Mouse (Mus musculus) stomach, embryonic 15.5 days (tissue): Measurements from ENCODE around the gene Syn2. TPM values are rescaled to one million over a fixed set of nuclear protein-coding genes. Genes with fewer than 3 reads are reported as not detected.

Experiments
- ATAC-seq: fragments of 200-750 bp; cut with Nextera tagmentation; 2 replicates; pipeline ENCODE4 v1.8.0; 2017; ENCODE audit warnings: low read depth, moderate number of reproducible peaks, moderate TSS enrichment; ENCODE audit not compliant: insufficient read depth, low FRiP score
- H3K27ac ChIP-seq: fragments of 300-500 bp; sonication (generic); 2 replicates; pipeline ENCODE4 v1.5.1; 2015; ENCODE audit warnings: mild to moderate bottlenecking, inconsistent platforms
- H3K27me3 ChIP-seq: fragments of 300-500 bp; sonication (generic); replicated peaks from 2 replicates; pipeline ENCODE4 v1.6.1; 2015; ENCODE audit warnings: inconsistent platforms
- H3K36me3 ChIP-seq: fragments of 300-500 bp; sonication (generic); 2 replicates; pipeline ENCODE4 v1.6.1; 2015; ENCODE audit warnings: inconsistent platforms
- H3K4me1 ChIP-seq: fragments of 300-500 bp; sonication (generic); 2 replicates; pipeline ENCODE4 v1.6.1; 2015; ENCODE audit warnings: inconsistent platforms
- H3K4me2 ChIP-seq: fragments of 300-500 bp; sonication (generic); 2 replicates; pipeline ENCODE4 v1.6.1; 2015; ENCODE audit warnings: mild to moderate bottlenecking, inconsistent platforms
- H3K4me3 ChIP-seq: fragments of 300-500 bp; sonication (generic); replicated peaks from 2 replicates; pipeline ENCODE4 v1.5.1; 2015; ENCODE audit warnings: inconsistent platforms
- H3K9ac ChIP-seq: fragments of 300-500 bp; sonication (generic); 2 replicates; pipeline ENCODE4 v1.6.1; 2015; ENCODE audit warnings: inconsistent platforms
- H3K9me3 ChIP-seq: fragments of 300-500 bp; sonication (generic); 2 replicates; pipeline ENCODE4 v1.6.1; 2016; ENCODE audit warnings: inconsistent platforms
- WGBS: fragments of 180-500 bp; shearing (Covaris S2); methylation state at CpG from one replicate; pipeline ENCODE4 v1.1.7; 2015; 5-methylcytosine and 5-hydroxymethylcytosine counted together
- polyA plus RNA-seq: library from polyadenylated mRNA; unstranded; fragments of >200 nt; fragmentation: Nextera tagmentation; extraction: Ambion mirVana; gene quantifications from 2 replicates; pipeline ENCODE4 v1.2.1, GENCODE M21; 2015

Gene Syn2
- polyA plus RNA-seq, 1 experiment from 2014 or later = 4.0 TPM

DNA sequence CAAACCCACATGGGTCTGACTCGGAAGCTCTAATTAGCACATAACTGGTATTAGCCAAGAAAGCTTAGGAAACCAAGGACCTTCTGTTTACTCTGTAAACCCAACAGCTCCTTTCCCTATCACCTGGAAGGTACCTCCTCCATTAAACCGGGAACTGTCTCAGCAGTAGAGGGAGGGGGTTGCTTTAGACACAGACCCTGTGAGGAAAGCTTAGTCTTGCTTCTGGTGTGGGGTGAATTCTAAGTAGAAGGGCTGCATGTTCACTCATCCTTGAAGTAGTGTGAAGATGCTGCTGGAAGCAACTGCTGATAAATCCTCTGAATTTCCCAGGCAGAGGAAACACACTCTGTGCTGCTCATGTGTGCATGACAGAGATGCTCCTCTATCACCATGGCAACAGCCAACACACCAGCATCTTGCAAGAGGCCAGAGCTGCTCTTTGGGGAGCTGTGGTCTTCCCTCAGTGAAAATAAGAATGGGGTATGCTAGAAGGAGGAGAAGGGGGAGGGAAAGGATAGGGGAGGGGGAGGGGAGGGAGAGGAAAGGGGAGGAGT lies 8.4 kb upstream of the Syn2 start:
- H3K27me3 ChIP-seq = no peaks in the 10 kb centered on the region
- no peak overlapping the region for H3K4me2 ChIP-seq
- H3K4me3 ChIP-seq = no peak overlapping the region
- H3K4me1 ChIP-seq = no peaks in the 10 kb centered on the region
- no peaks in the 10 kb centered on the region for H3K9me3 ChIP-seq
- ATAC-seq = no peak
- 28% methylated on average over 2 of the region's 2 CpGs for WGBS
- H3K9ac ChIP-seq = no peak overlapping the region
- H3K27ac ChIP-seq = no peak overlapping the region; the same call in 1 of the 2 replicates
- H3K36me3 ChIP-seq = no peaks in the 10 kb centered on the region

DNA sequence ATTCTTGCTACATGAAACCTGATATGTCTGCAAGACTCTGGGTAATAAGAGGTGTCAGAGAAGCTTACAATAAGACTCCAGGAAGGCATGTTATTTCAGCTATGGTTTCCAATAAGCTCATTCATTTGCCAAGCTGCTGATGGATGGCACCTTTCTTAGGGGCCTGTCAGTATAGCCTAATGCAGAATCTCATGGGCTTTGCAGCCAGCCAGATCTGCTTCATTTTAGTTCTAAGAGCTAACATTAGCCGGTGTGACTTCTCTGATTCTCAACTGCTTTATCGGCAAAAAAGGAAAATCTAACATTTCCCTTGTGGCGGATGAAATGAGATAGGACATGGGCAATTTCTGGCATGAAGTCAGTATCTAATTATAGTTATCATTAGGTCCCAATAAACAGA lies 7.9 kb upstream of the Syn2 start:
- WGBS = 42% methylated on average over 3 of the region's 3 CpGs
- no peak for ATAC-seq
- no peak overlapping the region for H3K4me3 ChIP-seq
- H3K9ac ChIP-seq = no peak overlapping the region
- no peak overlapping the region for H3K4me2 ChIP-seq
- H3K27me3 ChIP-seq = no peaks in the 10 kb centered on the region
- no peaks in the 10 kb centered on the region for H3K9me3 ChIP-seq
- no peaks in the 10 kb centered on the region for H3K4me1 ChIP-seq
- H3K36me3 ChIP-seq = no peaks in the 10 kb centered on the region
- no peak overlapping the region for H3K27ac ChIP-seq

DNA sequence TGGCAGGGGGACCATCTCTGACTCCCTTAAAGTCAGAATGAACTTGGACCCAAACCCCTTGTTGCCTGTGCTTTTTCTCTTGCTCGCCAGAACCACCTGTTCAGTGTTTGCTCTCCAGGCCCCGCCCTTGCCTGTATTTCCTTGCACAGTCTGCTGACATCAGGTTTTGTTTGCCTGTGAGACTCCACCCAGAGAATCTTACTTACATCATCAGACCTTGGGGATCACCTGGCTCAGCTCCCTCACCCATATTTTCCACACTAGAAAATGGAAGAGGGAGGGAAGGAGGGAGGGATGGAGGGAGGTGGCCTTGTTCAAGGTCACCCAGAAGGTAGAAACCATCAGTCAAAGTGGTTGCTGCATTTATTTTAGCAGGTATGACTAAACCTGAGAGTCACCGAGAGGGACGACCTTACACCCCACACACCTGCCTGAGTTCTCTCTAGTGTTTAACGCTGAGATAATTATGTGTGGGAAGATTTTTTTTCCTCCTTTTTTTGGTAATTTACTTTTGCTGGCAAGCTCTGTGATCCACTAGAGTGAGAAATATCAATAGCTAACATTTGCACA lies 7.4 kb upstream of the Syn2 start:
- no peaks in the 10 kb centered on the region for H3K9me3 ChIP-seq
- H3K4me1 ChIP-seq = no peaks in the 10 kb centered on the region
- H3K36me3 ChIP-seq = no peaks in the 10 kb centered on the region
- no peak overlapping the region for H3K27ac ChIP-seq
- no peak overlapping the region for H3K4me3 ChIP-seq
- WGBS = 60% methylated on average over 5 of the region's 5 CpGs
- no peak overlapping the region for H3K4me2 ChIP-seq
- no peak overlapping the region for H3K9ac ChIP-seq
- no peaks in the 10 kb centered on the region for H3K27me3 ChIP-seq
- ATAC-seq = peak; percentile 58

DNA sequence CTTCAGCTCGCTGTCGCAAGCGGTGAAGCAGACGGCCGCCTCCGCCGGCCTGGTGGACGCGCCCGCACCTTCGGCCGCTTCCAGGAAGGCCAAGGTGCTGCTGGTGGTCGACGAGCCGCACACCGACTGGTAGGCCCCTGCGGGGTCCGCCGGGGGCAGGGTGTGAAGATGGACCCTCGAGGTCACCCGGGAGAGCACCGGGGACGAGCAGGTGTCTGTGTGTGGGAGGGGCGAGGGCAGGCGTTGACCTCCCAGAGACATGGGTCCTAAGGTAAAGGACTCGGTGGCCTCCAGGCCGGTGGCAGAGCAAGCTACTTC lies 589 bp downstream of the Syn2 start:
- Histone ChIP-seq H3K4me3 (peak overlapping the region; percentile 66), H3K27me3 (peaks cover 22% of the 10 kb centered on the region), H3K9me3 (no peaks in the 10 kb centered on the region), H3K9ac (0 out of 2 replicates have a peak overlapping the region, but pooled peaks have one; percentile 32), H3K27ac (no peak overlapping the region), H3K4me1 (peaks cover 11% of the 10 kb centered on the region), H3K4me2 (peak overlapping the region; percentile 98), H3K36me3 (no peaks in the 10 kb centered on the region)
- no peak for ATAC-seq
- 3% methylated on average over 26 of the region's 27 CpGs for WGBS

DNA sequence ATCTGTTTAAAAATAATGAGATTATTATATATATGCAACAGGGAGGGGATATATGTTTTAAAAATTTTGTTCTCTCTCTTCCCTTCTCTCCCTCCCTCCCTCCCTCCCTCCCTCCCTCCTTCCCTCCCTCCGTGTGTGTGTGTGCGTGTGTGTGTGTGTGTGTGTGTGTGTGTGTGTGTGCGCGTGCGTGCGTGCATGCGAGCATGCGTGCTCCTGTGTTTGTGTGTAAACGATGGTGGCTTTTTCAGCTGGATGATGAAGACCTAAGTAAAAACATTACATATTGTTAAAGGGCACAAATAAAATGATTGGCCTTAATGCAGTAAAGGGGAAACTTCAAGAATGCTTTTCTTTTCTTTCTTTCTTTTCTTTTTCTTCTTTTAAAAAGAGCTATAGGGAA lies 1.5 kb downstream of the Syn2 start:
- Histone ChIP-seq H3K4me3 (no peak overlapping the region), H3K9ac (no peak overlapping the region), H3K27me3 (peaks cover 22% of the 10 kb centered on the region), H3K4me1 (peaks cover 11% of the 10 kb centered on the region), H3K36me3 (no peaks in the 10 kb centered on the region), H3K27ac (no peak overlapping the region), H3K9me3 (no peaks in the 10 kb centered on the region), H3K4me2 (no peak overlapping the region)
- ATAC-seq = no peak
- 77% methylated on average over 8 of the region's 9 CpGs for WGBS

DNA sequence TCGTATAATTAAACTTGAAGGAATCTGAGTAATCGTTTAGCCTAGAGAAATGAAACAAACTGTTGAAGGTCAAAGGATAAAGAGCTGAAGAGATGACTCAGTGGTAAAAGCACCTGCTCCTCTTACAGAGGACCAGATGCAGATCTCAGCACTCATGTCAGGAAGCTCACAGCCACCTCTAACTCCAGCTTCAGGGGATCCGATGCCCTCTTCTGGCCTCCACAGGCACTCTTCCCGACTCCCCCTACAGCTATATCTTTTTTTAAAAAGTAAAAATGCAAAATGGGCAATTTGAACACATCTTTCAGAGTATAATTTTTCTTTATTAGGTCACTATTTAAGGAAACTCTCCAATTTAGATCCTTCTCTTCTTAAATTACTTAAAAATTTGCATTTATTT lies 6.7 kb downstream of the Syn2 start:
- no peak for ATAC-seq
- H3K9me3 ChIP-seq = no peaks in the 10 kb centered on the region

DNA sequence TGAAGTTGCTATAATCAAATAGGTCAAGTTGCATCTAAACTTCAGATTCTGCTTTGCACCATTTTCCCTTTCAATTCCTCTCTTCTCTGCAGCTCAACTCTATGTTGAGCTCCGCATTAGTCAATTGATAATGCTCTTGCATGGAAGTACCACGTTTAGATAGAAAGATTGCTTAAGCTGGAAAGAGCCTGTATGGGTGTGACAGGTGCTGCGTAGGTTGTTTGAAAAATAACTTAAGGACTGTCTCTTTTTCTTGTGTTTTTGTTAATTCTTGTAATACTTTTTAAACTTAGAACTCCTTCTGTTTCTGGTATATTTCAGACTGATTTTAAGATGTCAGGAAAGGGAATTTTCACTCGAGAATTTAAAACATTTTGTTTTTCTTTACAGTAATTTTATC lies 26.5 kb downstream of the Syn2 start:
- H3K27ac ChIP-seq = no peak overlapping the region
- WGBS = 60% methylated on average over 4 of the region's 4 CpGs
- H3K36me3 ChIP-seq = no peaks in the 10 kb centered on the region
- H3K9ac ChIP-seq = no peak overlapping the region
- H3K4me3 ChIP-seq = no peak overlapping the region
- no peaks in the 10 kb centered on the region for H3K9me3 ChIP-seq
- H3K4me1 ChIP-seq = no peaks in the 10 kb centered on the region
- no peaks in the 10 kb centered on the region for H3K27me3 ChIP-seq
- no peak overlapping the region for H3K4me2 ChIP-seq
- ATAC-seq = no peak

More for the DNA sequence above, 6.7 kb downstream of the Syn2 start:
- Histone ChIP-seq H3K27ac (no peak overlapping the region), H3K4me1 (no peaks in the 10 kb centered on the region), H3K4me2 (no peak overlapping the region), H3K9ac (no peak overlapping the region), H3K36me3 (no peaks in the 10 kb centered on the region), H3K4me3 (no peak overlapping the region), H3K27me3 (peaks cover 3% of the 10 kb centered on the region; the same call in 1 of the 2 replicates)
- 46% methylated on average over 4 of the region's 4 CpGs for WGBS

DNA sequence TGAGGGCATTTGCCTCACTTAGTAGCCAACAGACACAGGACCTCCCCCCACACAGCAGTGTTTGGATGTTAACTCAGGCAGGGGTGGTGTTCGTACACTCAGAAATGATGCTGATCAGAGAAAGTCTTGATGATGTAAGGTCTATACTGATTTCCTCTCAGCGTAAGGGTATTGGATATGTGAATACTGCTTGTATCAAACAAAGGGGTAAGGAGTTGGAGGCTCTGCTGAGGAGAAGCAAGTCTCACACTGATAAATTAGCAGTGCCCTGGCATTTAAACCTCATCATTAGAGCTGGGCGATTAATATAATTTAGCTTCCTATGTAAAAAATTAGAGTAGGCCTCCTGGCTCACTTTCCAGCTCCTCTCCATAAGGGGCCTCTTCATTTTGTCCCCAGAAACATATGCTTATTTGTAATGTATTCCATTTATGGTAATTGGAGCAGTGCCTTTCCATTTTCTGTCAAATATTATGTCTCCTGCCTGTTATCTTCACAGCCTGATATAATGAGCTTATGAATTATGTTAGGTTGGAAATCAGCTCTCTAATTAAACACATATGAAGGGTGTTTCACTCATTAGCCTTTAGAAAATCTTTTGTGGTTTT lies 31.3 kb downstream of the Syn2 start:
- no peaks in the 10 kb centered on the region for H3K36me3 ChIP-seq
- no peak for ATAC-seq
- no peak overlapping the region for H3K4me3 ChIP-seq
- H3K4me2 ChIP-seq = no peak overlapping the region
- no peak overlapping the region for H3K9ac ChIP-seq
- no peaks in the 10 kb centered on the region for H3K4me1 ChIP-seq
- WGBS = 87% methylated on average over 3 of the region's 3 CpGs
- no peaks in the 10 kb centered on the region for H3K27me3 ChIP-seq
- no peaks in the 10 kb centered on the region for H3K9me3 ChIP-seq
- H3K27ac ChIP-seq = no peak overlapping the region

DNA sequence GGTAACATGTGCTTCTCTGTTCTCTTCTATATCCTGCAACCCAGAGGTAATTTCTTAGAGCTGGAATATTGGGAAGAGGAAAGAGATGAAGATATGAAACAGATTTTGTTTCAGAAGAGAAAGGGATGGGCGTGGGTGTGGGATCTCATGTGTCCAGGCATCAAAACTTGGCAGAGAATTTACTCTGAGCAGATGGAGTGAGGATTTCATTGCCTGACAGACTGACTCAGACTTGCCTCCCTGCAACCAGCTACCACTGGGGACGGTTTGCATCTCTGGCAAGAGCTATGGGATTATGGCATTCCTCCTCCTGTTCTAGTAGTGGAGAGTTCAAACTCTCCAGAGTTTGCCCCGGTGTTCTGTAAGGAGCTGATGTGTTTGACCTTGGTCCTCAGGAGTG lies 34.2 kb downstream of the Syn2 start:
- 52% methylated on average over 3 of the region's 3 CpGs for WGBS
- Histone ChIP-seq H3K27ac (no peak overlapping the region), H3K9me3 (no peaks in the 10 kb centered on the region), H3K27me3 (no peaks in the 10 kb centered on the region), H3K4me2 (no peak overlapping the region), H3K36me3 (no peaks in the 10 kb centered on the region), H3K4me3 (no peak overlapping the region), H3K4me1 (no peaks in the 10 kb centered on the region), H3K9ac (no peak overlapping the region)
- no peak for ATAC-seq

DNA sequence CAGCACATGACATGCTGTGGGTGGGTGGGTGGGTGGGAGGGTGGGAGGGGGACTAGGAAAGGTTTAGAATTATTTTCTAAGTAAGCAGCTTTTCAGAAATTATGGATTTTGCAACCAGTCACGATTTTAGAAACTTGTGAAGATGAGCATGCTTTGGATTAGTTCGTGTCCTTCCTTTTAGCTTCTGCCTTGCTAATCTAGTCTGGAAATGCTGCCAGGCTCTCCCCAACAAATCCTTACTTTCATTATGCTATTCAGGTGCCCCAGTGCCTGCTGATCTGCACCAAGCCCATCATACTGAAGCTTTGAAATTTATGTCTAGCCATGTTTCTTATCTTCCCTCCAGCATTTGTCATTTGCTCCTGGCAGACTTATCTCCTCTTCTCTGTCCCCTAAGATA lies 34.8 kb downstream of the Syn2 start:
- Histone ChIP-seq H3K9me3 (no peaks in the 10 kb centered on the region), H3K27me3 (no peaks in the 10 kb centered on the region), H3K4me1 (no peaks in the 10 kb centered on the region), H3K27ac (no peak overlapping the region), H3K4me3 (no peak overlapping the region), H3K9ac (no peak overlapping the region), H3K36me3 (no peaks in the 10 kb centered on the region), H3K4me2 (no peak overlapping the region)
- no peak for ATAC-seq
- 61% methylated on average over 2 of the region's 2 CpGs for WGBS

DNA sequence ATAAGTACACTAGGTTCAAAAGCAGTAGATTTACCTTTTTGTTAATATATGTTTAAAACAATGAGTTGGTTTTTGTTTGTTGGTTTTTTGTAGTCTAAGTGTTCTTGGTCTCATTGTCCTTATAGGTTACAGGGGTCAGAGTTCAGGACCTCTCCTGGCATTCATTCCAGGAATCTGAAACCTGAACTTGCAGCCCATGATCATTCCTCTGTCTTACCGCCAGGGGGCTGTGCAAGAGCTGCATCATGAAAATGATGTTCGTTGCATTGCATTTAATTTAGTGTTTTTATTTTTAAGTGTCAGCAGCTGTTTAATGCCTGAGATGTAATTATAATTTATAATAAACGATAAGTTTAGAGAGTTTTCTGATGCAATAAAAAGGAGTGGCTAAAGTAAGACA lies 40.1 kb downstream of the Syn2 start:
- H3K27ac ChIP-seq = no peak overlapping the region
- no peak for ATAC-seq
- WGBS = 36% methylated on average over 3 of the region's 3 CpGs

DNA sequence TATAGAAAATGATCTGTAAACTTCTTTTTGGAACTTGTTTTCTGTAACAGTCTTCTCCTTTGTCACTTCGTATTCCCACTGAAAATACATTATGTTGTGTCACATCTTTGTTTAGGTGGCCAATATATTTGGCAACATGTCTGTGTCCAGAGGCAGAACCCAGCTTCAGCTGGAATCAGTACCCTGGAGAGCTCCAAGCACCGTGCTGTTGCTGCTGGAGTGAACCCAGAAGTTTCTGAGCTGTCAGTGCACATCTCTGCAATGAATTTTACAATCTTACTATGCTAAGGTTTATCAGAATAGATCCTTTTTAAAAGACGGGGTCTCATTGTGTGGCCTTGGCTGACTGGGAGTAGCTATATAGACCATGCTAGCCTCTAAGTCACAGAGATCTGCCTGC lies 44.1 kb downstream of the Syn2 start:
- Histone ChIP-seq H3K27ac (no peak overlapping the region), H3K36me3 (no peaks in the 10 kb centered on the region), H3K4me1 (no peaks in the 10 kb centered on the region), H3K27me3 (no peaks in the 10 kb centered on the region), H3K9ac (no peak overlapping the region), H3K4me3 (no peak overlapping the region), H3K9me3 (no peaks in the 10 kb centered on the region), H3K4me2 (no peak overlapping the region)
- 18% methylated on average over 3 of the region's 3 CpGs for WGBS
- ATAC-seq = no peak

More for the DNA sequence above, 40.1 kb downstream of the Syn2 start:
- no peak overlapping the region for H3K9ac ChIP-seq
- no peak overlapping the region for H3K4me3 ChIP-seq
- H3K4me1 ChIP-seq = no peaks in the 10 kb centered on the region
- no peaks in the 10 kb centered on the region for H3K36me3 ChIP-seq
- H3K9me3 ChIP-seq = no peaks in the 10 kb centered on the region
- H3K27me3 ChIP-seq = no peaks in the 10 kb centered on the region
- H3K4me2 ChIP-seq = no peak overlapping the region

DNA sequence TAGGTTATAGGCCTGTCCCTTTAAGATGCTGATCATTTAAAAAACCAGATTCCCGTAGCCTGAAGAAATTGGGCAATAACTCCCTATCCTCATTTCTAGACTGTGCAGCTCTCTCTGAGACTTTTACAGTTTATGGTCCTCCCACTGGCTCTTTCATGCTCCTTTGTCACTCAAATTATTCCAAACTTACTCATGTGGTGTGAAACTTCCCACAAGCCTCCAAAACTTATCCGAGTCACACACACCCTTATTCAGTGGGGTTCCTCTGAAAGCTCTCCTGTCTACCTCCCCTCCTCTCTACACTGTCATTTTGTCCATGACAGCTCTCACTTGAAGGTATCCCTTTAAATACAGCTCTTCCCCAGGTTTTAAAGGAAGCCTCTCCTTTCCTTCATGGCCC lies 46.4 kb downstream of the Syn2 start:
- no peak for ATAC-seq
- no peaks in the 10 kb centered on the region for H3K9me3 ChIP-seq
- WGBS = 78% methylated on average over 2 of the region's 2 CpGs
- no peaks in the 10 kb centered on the region for H3K4me1 ChIP-seq
- no peak overlapping the region for H3K4me3 ChIP-seq
- no peak overlapping the region for H3K27ac ChIP-seq
- no peak overlapping the region for H3K9ac ChIP-seq
- H3K27me3 ChIP-seq = no peaks in the 10 kb centered on the region
- H3K4me2 ChIP-seq = no peak overlapping the region
- no peaks in the 10 kb centered on the region for H3K36me3 ChIP-seq
